Mouse (Mus musculus) right cerebral cortex, postnatal 14 days (tissue): Measurements from ENCODE around the gene Sox15.
"Not testable (repeated sequence)": the region's sequence is repeated elsewhere in the genome, so short reads cannot be mapped to it uniquely, and the experiment has no call there.

Experiments
- DNase-seq: peaks from one replicate; pipeline ENCODE4 v3.0.0; 2022

The Sox15 gene

GRCm38 (mm10) chr11:69681314-69682208 lies 26.4 kb downstream of the Sox15 start, which contains the start of gene Senp3:
Gene Senp3, minus strand, starts transcription at chr11:69682084.
- peak; percentile 98 for DNase-seq

DNA sequence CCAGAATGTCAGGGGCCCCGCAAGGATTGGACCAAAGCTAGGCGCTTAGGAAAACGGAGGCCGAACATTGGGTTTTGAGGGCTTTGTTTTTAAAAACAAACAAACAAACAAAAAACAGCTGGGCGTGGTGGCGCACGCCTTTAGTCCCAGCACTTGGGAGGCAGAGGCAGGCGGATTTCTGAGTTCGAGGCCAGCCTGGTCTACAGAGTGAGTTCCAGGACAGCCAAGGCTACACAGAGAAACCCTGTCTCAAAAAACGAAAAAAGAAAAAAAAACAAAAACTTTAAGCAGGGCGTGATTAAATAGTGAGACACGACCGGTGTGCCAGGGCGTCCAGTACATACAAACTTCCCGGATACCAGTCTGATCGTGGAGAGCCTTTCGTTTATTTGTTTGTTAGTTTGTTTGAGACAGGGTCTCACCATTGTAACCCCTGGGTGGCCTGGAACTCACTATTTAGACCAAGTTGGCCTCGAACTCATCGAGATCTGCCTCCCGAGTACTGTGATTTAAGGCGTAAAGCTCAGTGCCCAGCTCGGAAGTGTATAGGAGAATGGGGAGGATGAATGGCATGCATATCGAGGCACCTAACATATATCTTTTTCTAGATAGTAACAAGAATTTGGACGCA lies 27.2 kb downstream of the Sox15 start:
- no peak for DNase-seq

GRCm38 (mm10) chr11:69682840-69683533 lies 27.9 kb downstream of the Sox15 start:
- peak; percentile 89 for DNase-seq

GRCm38 (mm10) chr11:69683576-69683975 lies 28.5 kb downstream of the Sox15 start:
- DNase-seq = no peak

- DNase-seq = no peak
Measured at GRCm38 (mm10) chr11:69684128-69684745, 29.1 kb downstream of the Sox15 start.

DNA sequence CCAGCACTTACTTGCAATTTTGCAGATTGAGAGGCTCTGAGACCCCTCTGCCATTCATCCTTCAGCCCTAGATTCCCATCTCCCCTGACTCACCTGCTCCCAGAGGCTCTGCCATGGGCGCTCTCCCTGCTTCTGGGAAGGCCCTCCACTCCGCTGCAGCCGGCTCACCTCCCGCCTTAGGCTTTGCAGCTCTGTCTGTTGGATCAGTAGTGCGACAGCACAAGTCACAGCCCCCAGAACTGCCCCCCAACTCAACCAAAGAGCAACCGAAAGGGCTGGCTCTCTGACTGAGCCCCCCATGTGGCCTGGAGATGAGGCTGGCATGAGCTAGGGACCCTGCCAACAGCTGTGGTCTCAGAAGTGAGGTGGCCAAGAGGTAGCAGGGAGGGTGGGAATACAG lies 29.8 kb downstream of the Sox15 start:
- DNase-seq = no peak

GRCm38 (mm10) chr11:69685526-69686148 lies 30.5 kb downstream of the Sox15 start, which contains the start of gene Tnfsf13:
Gene Tnfsf13, minus strand, starts transcription at chr11:69685784.
- no peak for DNase-seq

GRCm38 (mm10) chr11:69686377-69686776 lies 31.3 kb downstream of the Sox15 start:
- no peak for DNase-seq

DNA sequence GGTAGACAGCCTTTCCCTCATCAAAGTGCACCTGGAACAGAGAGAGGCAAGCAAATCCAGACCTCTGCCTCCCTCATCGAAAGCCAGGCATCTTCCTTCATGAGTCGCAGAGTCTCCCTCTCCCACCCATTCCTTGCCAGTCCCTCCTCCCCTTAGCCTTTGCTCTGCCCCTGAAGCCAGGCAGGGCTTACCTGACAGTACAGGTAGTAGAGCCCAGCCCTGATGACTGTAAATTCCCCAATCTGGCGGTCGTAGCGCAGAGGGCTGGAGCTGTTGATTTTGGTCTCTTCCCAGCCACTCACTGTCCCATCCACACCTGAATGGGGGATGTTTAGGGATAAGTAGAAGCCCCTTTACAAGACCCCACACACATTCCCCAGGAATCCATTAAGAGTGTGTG lies 31.9 kb downstream of the Sox15 start:
- DNase-seq = no peak

GRCm38 (mm10) chr11:69689891-69690290 lies 34.8 kb downstream of the Sox15 start:
- DNase-seq = no peak

GRCm38 (mm10) chr11:69692196-69692811 lies 37.2 kb downstream of the Sox15 start:
- no peak for DNase-seq

- DNase-seq = no peak
Measured at GRCm38 (mm10) chr11:69692863-69693262, 37.7 kb downstream of the Sox15 start.

- no peak for DNase-seq
Measured at GRCm38 (mm10) chr11:69693421-69693965, 38.4 kb downstream of the Sox15 start.

GRCm38 (mm10) chr11:69695046-69695360 lies 39.9 kb downstream of the Sox15 start:
- DNase-seq = no peak

- DNase-seq = peak; percentile 52
Measured at GRCm38 (mm10) chr11:69695361-69696181, 40.5 kb downstream of the Sox15 start, which contains the start of the genes Tnfsf12 and Tnfsfm13. Gene Tnfsf12, minus strand, starts transcription at chr11:69695849. Gene Tnfsfm13, minus strand, starts transcription at chr11:69696098.

GRCm38 (mm10) chr11:69697396-69697795 lies 42.3 kb downstream of the Sox15 start:
- DNase-seq = no peak

DNA sequence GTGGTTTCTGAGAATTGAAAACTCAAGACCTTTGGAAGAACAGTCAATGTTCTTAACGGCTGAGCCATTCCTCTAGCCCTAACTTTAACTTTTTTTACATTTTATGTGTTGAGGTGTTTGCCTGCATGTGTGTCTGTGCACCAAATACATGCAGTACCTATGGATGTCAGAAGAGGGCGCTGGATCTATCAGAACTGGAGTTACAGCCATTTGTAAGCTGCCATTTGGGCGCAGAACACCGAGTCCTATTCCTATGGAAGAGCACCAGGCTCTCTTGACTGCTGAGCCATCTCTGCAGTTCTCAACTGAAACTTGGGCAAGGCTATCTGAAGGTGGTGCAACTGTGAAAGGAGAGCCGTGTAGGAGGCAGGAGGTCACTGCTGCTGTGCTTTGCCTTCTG lies 43.5 kb downstream of the Sox15 start:
- DNase-seq = no peak

- DNase-seq = no peak
Measured at GRCm38 (mm10) chr11:69699595-69699994, 44.5 kb downstream of the Sox15 start.

DNA sequence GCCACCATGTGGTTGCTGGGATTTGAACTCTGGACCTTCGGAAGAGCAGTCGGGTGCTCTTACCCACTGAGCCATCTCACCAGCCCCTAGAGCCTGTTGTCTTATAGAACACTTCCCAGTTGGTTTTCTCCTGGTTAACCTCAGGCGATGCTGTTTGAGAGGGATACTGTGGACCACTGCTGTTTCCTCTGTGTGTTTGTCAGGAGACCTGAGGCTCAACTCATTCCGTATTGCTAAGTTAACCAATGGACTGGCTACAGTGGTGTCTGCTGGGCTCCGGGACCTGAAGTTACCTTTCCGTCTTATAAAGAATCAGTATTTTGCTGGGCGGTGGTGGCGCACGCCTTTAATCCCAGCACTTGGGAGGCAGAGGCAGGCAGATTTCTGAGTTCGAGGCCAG lies 47.8 kb downstream of the Sox15 start:
- not testable (repeated sequence) for DNase-seq

DNA sequence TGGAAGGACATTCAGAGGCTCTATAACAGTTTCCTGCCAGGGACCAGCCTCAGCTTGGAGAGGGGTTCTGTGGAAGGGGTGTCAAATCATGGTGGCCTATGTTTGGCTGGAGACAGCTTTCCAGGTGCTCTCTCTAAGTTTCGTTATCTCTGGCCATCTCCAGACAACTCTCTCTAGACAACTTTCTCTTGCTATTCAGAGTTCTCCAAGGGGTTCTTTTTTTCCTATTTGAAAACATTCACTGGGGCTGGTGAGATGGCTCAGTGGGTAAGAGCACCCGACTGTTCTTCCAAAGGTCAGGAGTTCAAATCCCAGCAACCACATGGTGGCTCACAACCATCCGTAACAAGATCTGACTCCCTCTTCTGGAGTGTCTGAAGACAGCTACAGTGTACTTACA lies 48.3 kb downstream of the Sox15 start:
- DNase-seq = not testable (repeated sequence)
